Mouse (Mus musculus) spleen, adult 2 months (tissue): ENCODE data around the gene Fibp.

ENCODE experiments used
- CTCF ChIP-seq: fragments of 200-500 bp; IDR thresholded peaks from 2 replicates; pipeline ENCODE4 v1.5.1; 2011; ENCODE audit warnings: mild to moderate bottlenecking, inconsistent platforms; ENCODE audit not compliant: insufficient read depth, insufficient read length, insufficient replicate concordance; ENCODE audit errors: extremely low read depth
- POLR2A ChIP-seq: fragments of 200-500 bp; IDR thresholded peaks from 2 replicates; pipeline ENCODE4 v1.6.1; 2011; ENCODE audit warnings: low read depth, low read length, inconsistent platforms

DNA sequence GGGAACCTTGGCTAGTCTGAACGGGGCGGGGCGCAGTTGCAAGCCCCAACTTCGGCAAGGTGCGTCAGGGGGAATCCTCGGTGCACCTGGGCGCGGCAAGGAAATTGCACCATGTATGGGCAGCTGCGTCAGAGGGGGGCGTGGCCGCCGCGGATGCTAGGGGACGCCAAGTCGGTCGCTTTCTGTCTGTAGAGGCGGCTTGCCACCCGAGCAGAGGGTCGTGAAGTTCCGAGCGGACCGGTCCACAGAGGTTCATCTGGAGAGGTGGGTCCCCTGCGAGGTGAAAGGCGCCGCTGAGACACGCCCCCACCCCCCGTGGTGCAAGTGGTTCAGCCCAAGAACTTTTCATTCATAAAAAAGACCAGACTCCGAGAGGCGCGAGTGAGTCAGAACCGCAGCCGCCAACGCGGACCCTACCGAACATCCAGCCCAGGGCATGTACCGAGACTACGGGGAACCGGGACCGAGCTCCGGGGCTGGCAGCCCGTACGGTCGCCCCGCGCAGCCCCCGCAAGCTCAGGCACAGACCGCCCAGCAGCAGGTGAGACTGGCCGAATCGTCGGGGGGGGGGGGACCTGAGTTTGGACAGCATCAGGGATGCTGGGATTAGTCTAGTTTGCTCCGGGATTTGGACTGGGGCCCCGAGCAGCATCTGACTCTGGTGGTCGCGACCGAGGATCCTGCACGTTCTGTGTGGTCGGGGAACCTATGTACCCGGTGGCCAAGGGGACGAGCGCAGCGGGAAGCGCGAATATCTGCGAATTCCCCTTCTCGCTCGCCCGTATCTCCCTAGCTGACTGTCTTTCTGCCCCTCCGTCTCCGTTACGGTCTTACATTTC lies 12.7 kb upstream of the Fibp start, which contains the start of gene Fosl1:
- TF ChIP-seq CTCF (no peak), POLR2A (no peak)
